Mouse (Mus musculus) retina, postnatal 7 days (tissue): ENCODE results near the gene Mrpl45.
"Not testable (repeated sequence)": the region's sequence is repeated elsewhere in the genome, so short reads cannot be mapped to it uniquely, and the experiment has no call there.

Experiments used
- DNase-seq: peaks from one replicate; pipeline ENCODE4 v3.0.0-alpha.2; 2012; ENCODE audit warnings: low read depth, low spot score

Mrpl45 gene

GRCm38 (mm10) chr11:97315504-97316503, at the start of gene Mrpl45:
Gene Mrpl45 (plus strand): TSS chr11:97315716.
- peak; percentile 100 for DNase-seq

- DNase-seq, result not testable (repeated sequence)
These were observed 49.0 kb upstream of the Mrpl45 start for GRCm38 (mm10) chr11:97266544-97266943.

DNA sequence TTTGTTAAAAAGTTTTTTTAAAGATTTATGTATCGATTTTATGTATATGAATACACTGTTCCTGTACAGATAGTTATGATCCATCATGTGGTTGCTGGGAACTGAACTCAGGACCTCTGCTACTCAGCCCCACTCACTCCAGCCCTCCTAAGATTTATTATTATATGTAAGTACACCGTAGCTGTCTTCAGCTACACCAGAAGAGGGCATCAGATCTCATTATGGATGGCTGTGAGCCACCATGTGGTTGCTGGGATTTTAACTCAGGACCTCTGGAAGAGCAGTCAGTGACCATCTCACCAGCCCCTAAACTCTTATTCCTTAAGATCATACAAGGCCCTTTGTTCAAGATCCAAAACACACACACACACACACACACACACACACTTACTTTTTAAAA, 45.5 kb upstream of the Mrpl45 start:
- DNase-seq, result not testable (repeated sequence)

GRCm38 (mm10) chr11:97272835-97273234, 42.7 kb upstream of the Mrpl45 start:
- DNase-seq, result no peak

DNA sequence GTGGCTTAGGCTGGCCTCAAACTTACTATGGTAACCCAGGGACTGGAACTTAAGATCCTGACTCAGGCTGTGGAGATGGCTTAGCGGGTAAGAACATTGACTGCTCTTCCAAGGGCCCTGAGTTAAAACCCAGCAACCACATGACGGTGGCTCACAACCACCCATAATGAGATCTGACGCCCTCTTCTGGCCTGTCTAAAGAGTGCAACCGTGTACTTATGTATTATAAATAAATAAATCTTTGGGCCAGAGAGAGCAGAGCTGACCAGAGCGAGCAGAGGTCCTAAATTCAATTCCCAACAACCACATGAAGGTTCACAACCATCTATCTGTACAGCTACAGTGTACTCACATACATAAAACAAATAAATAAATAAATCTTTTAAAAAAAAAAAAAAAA, 41.9 kb upstream of the Mrpl45 start:
- DNase-seq, result no peak

- not testable (repeated sequence) for DNase-seq
These were observed 40.6 kb upstream of the Mrpl45 start for GRCm38 (mm10) chr11:97274947-97275346.

- no peak for DNase-seq
These were observed 40.2 kb upstream of the Mrpl45 start for GRCm38 (mm10) chr11:97275349-97275748.

- no peak for DNase-seq
These were observed 39.5 kb upstream of the Mrpl45 start for GRCm38 (mm10) chr11:97276019-97276418.

DNA sequence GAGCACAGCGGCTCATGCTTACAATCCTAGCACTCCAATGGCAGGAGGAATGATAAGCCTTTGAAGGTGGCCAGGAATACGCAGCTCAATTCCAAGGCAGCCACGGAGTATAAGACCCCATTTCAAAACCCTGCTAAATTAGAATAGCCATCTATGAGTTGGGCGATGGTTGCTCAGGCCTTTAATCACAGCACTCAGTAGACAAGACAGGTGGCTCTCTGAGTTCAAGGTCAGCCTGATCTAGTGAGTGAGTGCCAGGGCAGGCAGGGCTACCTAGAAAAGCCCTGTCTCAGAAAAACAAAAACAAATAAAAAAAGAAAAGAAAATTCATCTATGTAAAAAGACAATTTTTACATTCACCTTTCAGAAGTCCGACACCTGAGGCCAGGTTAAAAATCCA, 38.4 kb upstream of the Mrpl45 start:
- DNase-seq, result no peak

- DNase-seq, result no peak
These were observed 37.1 kb upstream of the Mrpl45 start for GRCm38 (mm10) chr11:97278456-97278855.

DNA sequence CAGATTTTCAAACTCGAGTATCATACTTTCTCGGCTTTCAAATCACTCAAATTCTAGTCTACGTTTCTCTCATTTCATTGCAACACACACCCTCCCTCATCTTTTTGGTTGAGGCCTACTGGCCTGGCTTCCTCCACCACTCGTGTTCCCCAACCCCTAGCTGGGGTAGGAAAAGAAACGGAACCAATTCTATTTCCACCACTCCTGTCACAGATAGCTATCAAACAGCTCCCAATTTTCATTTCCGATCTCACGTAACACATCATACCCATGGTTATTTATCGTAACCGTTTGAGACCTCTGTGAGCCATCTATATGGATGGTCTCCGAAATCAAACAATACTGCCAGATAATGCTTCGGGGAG, 36.5 kb upstream of the Mrpl45 start:
- peak; percentile 4 for DNase-seq

- peak; percentile 81 for DNase-seq
These were observed 35.9 kb upstream of the Mrpl45 start for GRCm38 (mm10) chr11:97279405-97280215.

- peak; percentile 60 for DNase-seq
These were observed 35.2 kb upstream of the Mrpl45 start, which contains the start of gene Npepps for GRCm38 (mm10) chr11:97280216-97280861. Gene Npepps (minus strand): TSS chr11:97280638.

DNA sequence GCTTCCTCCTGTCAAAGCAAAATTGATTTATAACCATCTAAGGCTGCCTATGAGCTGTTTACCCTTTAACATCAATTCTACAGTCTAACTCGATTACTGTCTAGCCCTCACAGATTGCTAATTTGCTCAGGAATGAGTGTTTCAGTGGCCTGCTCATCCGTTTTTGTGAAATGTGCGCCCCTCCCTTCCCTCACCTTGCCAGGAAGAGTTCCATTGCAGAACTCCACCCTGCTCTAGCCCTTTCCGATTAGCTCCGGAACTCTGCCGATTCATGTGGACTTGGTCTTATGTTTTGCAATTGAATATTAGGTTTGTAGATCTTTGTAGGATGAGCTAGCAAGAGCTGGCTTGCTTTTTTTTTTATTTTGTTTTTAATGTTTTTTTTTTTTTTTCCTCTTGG, 33.3 kb upstream of the Mrpl45 start:
- DNase-seq, result no peak

- no peak for DNase-seq
These were observed 30.7 kb upstream of the Mrpl45 start for GRCm38 (mm10) chr11:97284854-97285253.

DNA sequence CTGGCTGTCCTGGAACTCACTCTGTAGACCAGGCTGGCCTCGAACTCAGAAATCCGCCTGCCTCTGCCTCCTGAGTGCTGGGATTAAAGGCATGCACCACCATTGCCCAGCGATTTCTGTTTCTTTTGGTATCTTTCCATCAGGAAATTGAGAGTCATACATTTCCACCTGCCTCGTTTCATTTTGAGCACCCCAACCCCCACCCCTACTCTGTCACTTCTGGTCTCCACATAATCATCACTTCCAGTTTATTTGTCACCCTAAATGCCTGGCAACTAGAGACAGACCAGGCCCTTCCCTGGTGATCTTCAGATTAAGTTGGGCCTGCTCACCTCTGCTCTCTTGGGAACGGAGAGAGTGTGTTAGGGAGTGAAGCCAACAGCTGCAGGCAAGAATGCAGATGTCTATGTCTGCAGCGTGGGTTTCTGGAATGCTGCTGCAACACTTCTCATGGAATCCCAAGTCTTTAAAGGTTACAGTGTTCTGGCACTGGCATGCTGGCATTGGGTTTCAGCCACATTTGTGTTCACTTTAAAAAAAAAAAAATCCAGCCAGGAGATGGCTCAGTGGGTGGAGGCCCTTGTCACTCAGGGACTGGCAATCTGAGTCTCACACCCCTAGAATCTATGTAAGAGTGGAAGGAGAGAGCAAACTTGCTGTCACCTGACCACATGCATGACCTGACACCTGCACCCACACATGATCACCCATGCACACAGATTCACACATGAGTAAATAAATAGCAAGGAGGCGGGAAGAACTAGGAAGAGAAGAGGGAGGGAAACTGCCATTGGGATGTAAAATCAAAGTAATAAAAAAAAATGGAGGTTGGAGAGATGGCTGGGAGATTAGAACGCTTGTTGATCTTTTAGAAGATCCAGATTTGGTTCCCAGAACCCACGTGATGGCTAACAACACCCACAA, 29.4 kb upstream of the Mrpl45 start:
- DNase-seq, result no peak

- no peak for DNase-seq
These were observed 28.5 kb upstream of the Mrpl45 start for GRCm38 (mm10) chr11:97286973-97287372.

GRCm38 (mm10) chr11:97287643-97288042, 27.9 kb upstream of the Mrpl45 start:
- no peak for DNase-seq

- DNase-seq, result no peak
These were observed 26.0 kb upstream of the Mrpl45 start for GRCm38 (mm10) chr11:97289276-97290230.

GRCm38 (mm10) chr11:97292731-97293130, 22.8 kb upstream of the Mrpl45 start:
- no peak for DNase-seq
